Mouse (Mus musculus) CH12.LX (cell line): ENCODE data around the gene Cfap69. TPM values are rescaled to one million over a fixed set of nuclear protein-coding genes. Genes with fewer than 3 reads are reported as not detected.

Experiments
- DNase-seq: peaks from one replicate; pipeline ENCODE4 v3.0.0-alpha.2; 2013; ENCODE audit errors: extremely low read depth
- H3K27ac ChIP-seq: 2 replicates; pipeline ENCODE4 v1.5.1; 2012; ENCODE audit warnings: low read depth, mild to moderate bottlenecking, control low read depth, moderate library complexity; ENCODE audit not compliant: insufficient read depth
- H3K27me3 ChIP-seq: replicated peaks from 2 replicates; pipeline ENCODE3; 2012; ENCODE audit warnings: inconsistent platforms
- H3K36me3 ChIP-seq, 2 experiments: replicated peaks in 1 of 2; 2 replicates each; pipeline versions ENCODE3 to v1.6.1; 2012; ENCODE audit warnings: inconsistent platforms in 1 of 2, low read length in 1 of 2, mild to moderate bottlenecking in 1 of 2, mixed read lengths in 1 of 2, moderate library complexity in 1 of 2; ENCODE audit not compliant: control insufficient read depth in 1 of 2, insufficient read depth in 1 of 2
- H3K4me1 ChIP-seq, 2 experiments: 2 replicates each; pipeline ENCODE4 v1.6.1; 2012; ENCODE audit warnings: inconsistent platforms in 1 of 2, moderate library complexity in 1 of 2; ENCODE audit not compliant: insufficient read depth in 2 of 2, control insufficient read depth in 1 of 2
- H3K4me2 ChIP-seq: 2 replicates; pipeline ENCODE4 v1.6.1; 2012; ENCODE audit warnings: low read depth, mild to moderate bottlenecking, control low read depth; ENCODE audit not compliant: poor library complexity, insufficient read depth, severe bottlenecking
- H3K4me3 ChIP-seq, 3 experiments: fragments of 150-350 bp in 1 of 3; sonication (generic) in 1 of 3; replicated peaks in 1 of 3; 2 replicates each; pipeline versions ENCODE3 to v1.5.1; 2011 to 2012; ENCODE audit warnings: low read depth in 2 of 3, low read length in 2 of 3, mild to moderate bottlenecking in 2 of 3, moderate library complexity in 2 of 3, control low read depth in 1 of 3, improper control_type of control experiment in 1 of 3, inconsistent platforms in 1 of 3, mixed read lengths in 1 of 3; ENCODE audit not compliant: poor library complexity in 1 of 3
- H3K79me2 ChIP-seq: replicated peaks from 2 replicates; pipeline ENCODE4 v1.6.1; 2012; ENCODE audit warnings: mild to moderate bottlenecking, moderate library complexity; ENCODE audit not compliant: control insufficient read depth, poor library complexity, insufficient read depth, severe bottlenecking; ENCODE audit errors: extremely low read depth
- H3K9ac ChIP-seq: 2 replicates; pipeline ENCODE4 v1.6.1; 2012; ENCODE audit warnings: low read depth, mild to moderate bottlenecking, control low read depth, moderate library complexity; ENCODE audit not compliant: insufficient read depth
- H3K9me3 ChIP-seq: replicated peaks from 2 replicates; pipeline ENCODE3; 2012; ENCODE audit warnings: low read length, inconsistent platforms, mixed read lengths
- BHLHE40 ChIP-seq: IDR thresholded peaks from 2 replicates; pipeline ENCODE4 v1.6.1; 2011; ENCODE audit warnings: mild to moderate bottlenecking, low read depth, low read length, improper control_type of control experiment
- CHD1 ChIP-seq: IDR thresholded peaks from 2 replicates; pipeline ENCODE4 v1.6.1; 2012; ENCODE audit warnings: low read depth, low read length, improper control_type of control experiment, inconsistent platforms
- CTCF ChIP-seq, 2 experiments: IDR thresholded peaks in 1 of 2; conservative IDR thresholded peaks in 1 of 2; 2 replicates each; pipeline ENCODE4 v1.5.1; 2011 to 2012; ENCODE audit warnings: low read depth in 2 of 2, low read length in 2 of 2, improper control_type of control experiment in 1 of 2, inconsistent platforms in 1 of 2, mild to moderate bottlenecking in 1 of 2, moderate library complexity in 1 of 2
- E2F4 ChIP-seq: IDR thresholded peaks from 2 replicates; pipeline ENCODE4 v1.6.1; 2011; ENCODE audit warnings: low read depth, low read length, improper control_type of control experiment; ENCODE audit not compliant: insufficient replicate concordance
- EP300 ChIP-seq: IDR thresholded peaks from 2 replicates; pipeline ENCODE4 v1.6.1; 2011; ENCODE audit warnings: low read length, improper control_type of control experiment
- GABPA ChIP-seq: IDR thresholded peaks from 2 replicates; pipeline ENCODE4 v1.6.1; 2012; ENCODE audit warnings: low read depth, low read length, improper control_type of control experiment, inconsistent platforms; ENCODE audit not compliant: insufficient replicate concordance
- IRF4 ChIP-seq: IDR thresholded peaks from 2 replicates; pipeline ENCODE4 v1.6.1; 2014; ENCODE audit warnings: low read depth, mild to moderate bottlenecking, inconsistent platforms, low read length, improper control_type of control experiment
- JUN ChIP-seq: IDR thresholded peaks from 2 replicates; pipeline ENCODE4 v1.6.1; 2011; ENCODE audit warnings: low read depth, mild to moderate bottlenecking, low read length, improper control_type of control experiment, moderate library complexity; ENCODE audit not compliant: insufficient read depth
- JUND ChIP-seq: conservative IDR thresholded peaks from 2 replicates; pipeline ENCODE4 v1.6.1; 2011; ENCODE audit warnings: low read depth, low read length, improper control_type of control experiment
- KAT2A ChIP-seq: IDR thresholded peaks from 2 replicates; pipeline ENCODE4 v1.6.1; 2012; ENCODE audit warnings: low read length, improper control_type of control experiment, inconsistent platforms; ENCODE audit not compliant: insufficient replicate concordance
- MAFK ChIP-seq: IDR thresholded peaks from 2 replicates; pipeline ENCODE4 v1.6.1; 2011; ENCODE audit warnings: low read length, improper control_type of control experiment; ENCODE audit not compliant: insufficient replicate concordance
- MAX ChIP-seq: IDR thresholded peaks from 2 replicates; pipeline ENCODE4 v1.6.1; 2011; ENCODE audit warnings: low read length, improper control_type of control experiment
- MAZ ChIP-seq: IDR thresholded peaks from 2 replicates; pipeline ENCODE4 v1.6.1; 2012; ENCODE audit warnings: low read depth, mild to moderate bottlenecking, inconsistent platforms, low read length, improper control_type of control experiment, moderate library complexity
- MYC ChIP-seq: IDR thresholded peaks from 2 replicates; pipeline ENCODE4 v1.6.1; 2011; ENCODE audit warnings: low read depth, mild to moderate bottlenecking, improper control_type of control experiment, low read length
- PAX5 ChIP-seq: IDR thresholded peaks from 2 replicates; pipeline ENCODE4 v1.6.1; 2012; ENCODE audit warnings: low read length, inconsistent platforms, mixed read lengths
- SIN3A ChIP-seq: IDR thresholded peaks from 2 replicates; pipeline ENCODE4 v1.6.1; 2012; ENCODE audit warnings: low read length, improper control_type of control experiment, inconsistent platforms
- USF1 ChIP-seq: IDR thresholded peaks from 2 replicates; pipeline ENCODE4 v1.6.1; 2014; ENCODE audit warnings: low read depth, mild to moderate bottlenecking, inconsistent platforms, low read length, improper control_type of control experiment
- USF2 ChIP-seq: conservative IDR thresholded peaks from 2 replicates; pipeline ENCODE4 v1.6.1; 2011; ENCODE audit warnings: low read depth, low read length, improper control_type of control experiment
- ZMIZ1 ChIP-seq: IDR thresholded peaks from 2 replicates; pipeline ENCODE4 v1.6.1; 2012; ENCODE audit warnings: low read depth, mild to moderate bottlenecking, inconsistent platforms, low read length, improper control_type of control experiment
- dilution Hi-C: fragments of 300-500 bp; cut with MboI; formaldehyde crosslinking; loops from 2 replicates; pipeline ENCODE4 v1.14.3; 2020; ENCODE audit warnings: low sequenced_read_pairs; ENCODE audit not compliant: extremely low pct_unique_long_range_greater_than_20kb, extremely low pct_ligation_motif_present
- in situ Hi-C: fragments of 300-500 bp; cut with MboI; formaldehyde crosslinking; loops from 3 replicates; pipeline ENCODE4 v1.14.3; 2019; ENCODE audit warnings: low sequenced_read_pairs, low pct_ligation_motif_present, low pct_unique_long_range_greater_than_20kb, mixed read lengths
- polyA plus RNA-seq: library from polyadenylated mRNA; unstranded; fragments of >175 nt; gene quantifications from 2 replicates; pipeline ENCODE4 v1.2.1, GENCODE M21; 2012; ENCODE audit warnings: low read depth; ENCODE audit not compliant: insufficient read length
- total RNA-seq, 2 experiments: library from RNA; depleted of rRNA; stranded (reverse); fragments of 300-350 nt in 1 of 2; fragments of >200 nt in 1 of 2; gene quantifications; 2 replicates each; pipeline ENCODE4 v1.2.3; 2012 to 2014

Gene Cfap69
- total and polyA plus RNA-seq, 3 experiments = 0.51 to 1.5 (median 1.2) TPM

- Histone ChIP-seq H3K27me3 (no peaks in the 10 kb centered on the region), H3K4me3 (no peak overlapping the region), H3K36me3 (no peaks in the 10 kb centered on the region), H3K4me1 (no peaks in the 10 kb centered on the region), H3K79me2 (no peaks in the 10 kb centered on the region), H3K9ac (peak overlapping the region; percentile 56; the same call in 1 of the 2 replicates), H3K9me3 (no peaks in the 10 kb centered on the region), H3K4me2 (peak overlapping the region; percentile 99; the same call in 1 of the 2 replicates), H3K27ac (no peak overlapping the region)
- dilution Hi-C loops (no loop called here), in situ Hi-C loops (no loop called here)
- no peak for TF ChIP-seq CTCF (conservative IDR thresholded peaks at IDR 0.05 in 1 of 2, IDR thresholded peaks at IDR 0.05 in 1 of 2; ENCODE audit: low read depth in 2 of 2, low read length in 2 of 2)
- TF ChIP-seq PAX5 = no peak
- TF ChIP-seq SIN3A = no peak
- TF ChIP-seq USF1 = no peak
- no peak for TF ChIP-seq JUN
- TF ChIP-seq USF2 = no peak
- no peak for TF ChIP-seq IRF4
- no peak for TF ChIP-seq MYC
- DNase-seq = no peak
These were observed 43.6 kb upstream of the Cfap69 start for GRCm38 (mm10) chr5:5707341-5708278.

- Histone ChIP-seq H3K4me1 (no peaks in the 10 kb centered on the region), H3K4me2 (no peak overlapping the region), H3K4me3 (no peak overlapping the region), H3K27ac (no peak overlapping the region), H3K9ac (no peak overlapping the region), H3K79me2 (no peaks in the 10 kb centered on the region), H3K9me3 (no peaks in the 10 kb centered on the region), H3K27me3 (no peaks in the 10 kb centered on the region), H3K36me3 (no peaks in the 10 kb centered on the region)
- in situ Hi-C loops (no loop called here), dilution Hi-C loops (no loop called here)
- DNase-seq = no peak
- TF ChIP-seq JUND = no peak
- no peak for TF ChIP-seq E2F4
- TF ChIP-seq CTCF (conservative IDR thresholded peaks at IDR 0.05 in 1 of 2, IDR thresholded peaks at IDR 0.05 in 1 of 2; ENCODE audit: low read depth in 2 of 2, low read length in 2 of 2) = no peak
- no peak for TF ChIP-seq MAFK
- TF ChIP-seq BHLHE40 = no peak
- no peak for TF ChIP-seq EP300
- TF ChIP-seq CHD1 = no peak
- TF ChIP-seq ZMIZ1 = no peak
- TF ChIP-seq GABPA = no peak
- no peak for TF ChIP-seq IRF4
- no peak for TF ChIP-seq KAT2A
- no peak for TF ChIP-seq MAX
- TF ChIP-seq USF2 = no peak
- TF ChIP-seq MAZ = no peak
These were observed 41.0 kb upstream of the Cfap69 start for GRCm38 (mm10) chr5:5705019-5705418.
